Mouse (Mus musculus) thymus, postnatal 10 days (tissue): ENCODE results near the gene Nol12.

Experiments
- DNase-seq, 2 experiments: peaks; one replicate each; pipeline ENCODE4 v3.0.0; 2021; ENCODE audit warnings: low spot score in 2 of 2

Gene Nol12

GRCm38 (mm10) chr15:78948152-78948725 lies 13.5 kb downstream of the Nol12 start:
- no peak for DNase-seq

- no peak for DNase-seq
Measured at GRCm38 (mm10) chr15:78948883-78949282, 14.2 kb downstream of the Nol12 start.

- no peak for DNase-seq
Measured at GRCm38 (mm10) chr15:78955663-78956062, 20.9 kb downstream of the Nol12 start.

- no peak for DNase-seq
Measured at GRCm38 (mm10) chr15:78956351-78956750, 21.6 kb downstream of the Nol12 start.

GRCm38 (mm10) chr15:78957021-78957420 lies 22.3 kb downstream of the Nol12 start:
- DNase-seq = no peak

GRCm38 (mm10) chr15:78959537-78959936 lies 24.8 kb downstream of the Nol12 start:
- DNase-seq = no peak

GRCm38 (mm10) chr15:78960088-78960487 lies 25.4 kb downstream of the Nol12 start:
- DNase-seq = no peak

GRCm38 (mm10) chr15:78962885-78963284 lies 28.2 kb downstream of the Nol12 start:
- peak in 1 of 2 experiments; percentile 51 for DNase-seq

GRCm38 (mm10) chr15:78971626-78972025 lies 36.9 kb downstream of the Nol12 start:
- no peak for DNase-seq

- DNase-seq = no peak
Measured at GRCm38 (mm10) chr15:78973950-78974349, 39.2 kb downstream of the Nol12 start.

- no peak for DNase-seq
Measured at GRCm38 (mm10) chr15:78977676-78978159, 43.0 kb downstream of the Nol12 start.

- no peak for DNase-seq
Measured at GRCm38 (mm10) chr15:78978875-78979274, 44.1 kb downstream of the Nol12 start.

GRCm38 (mm10) chr15:78980084-78980483 lies 45.4 kb downstream of the Nol12 start:
- no peak for DNase-seq

- DNase-seq = peak; percentile 75 to 83
Measured at GRCm38 (mm10) chr15:78982658-78983435, 48.1 kb downstream of the Nol12 start.

GRCm38 (mm10) chr15:78983436-78984285 lies 48.9 kb downstream of the Nol12 start:
- peak; percentile 34 to 35 for DNase-seq

GRCm38 (mm10) chr15:78984286-78984778 lies 49.6 kb downstream of the Nol12 start:
- DNase-seq = no peak

GRCm38 (mm10) chr15:78986536-78987220 lies 51.9 kb downstream of the Nol12 start:
- no peak for DNase-seq

- no peak for DNase-seq
Measured at GRCm38 (mm10) chr15:78988499-78988971, 53.8 kb downstream of the Nol12 start.

- no peak for DNase-seq
Measured at GRCm38 (mm10) chr15:78989152-78990092, 54.7 kb downstream of the Nol12 start.

GRCm38 (mm10) chr15:78990093-78990463 lies 55.3 kb downstream of the Nol12 start:
- DNase-seq = no peak
